Mouse (Mus musculus) kidney, adult 2 months (tissue): ENCODE measurements around the gene Srek1ip1. TPM values are rescaled to one million over a fixed set of nuclear protein-coding genes. Genes with fewer than 3 reads are reported as not detected.
A peak's percentile ranks its signal among the peaks of the same experiment; 100 is the strongest.

Source experiments
- DNase-seq: peaks from one replicate; pipeline ENCODE4 v3.0.0; 2021
- H3K27ac ChIP-seq: fragments of 200-500 bp; 2 replicates; pipeline ENCODE4 v1.5.1; 2012; ENCODE audit warnings: low read depth, low read length, control low read depth, inconsistent platforms; ENCODE audit not compliant: insufficient read depth
- H3K27me3 ChIP-seq: fragments of 200-500 bp; replicated peaks from 2 replicates; pipeline ENCODE4 v1.6.1; 2012; ENCODE audit warnings: mild to moderate bottlenecking, moderate library complexity, low read length, inconsistent platforms; ENCODE audit not compliant: control insufficient read depth, insufficient read depth
- H3K36me3 ChIP-seq: fragments of 200-500 bp; 2 replicates; pipeline ENCODE4 v1.6.1; 2012; ENCODE audit warnings: mild to moderate bottlenecking, moderate library complexity, low read length, inconsistent platforms; ENCODE audit not compliant: control insufficient read depth, insufficient read depth
- H3K4me1 ChIP-seq: fragments of 200-500 bp; 2 replicates; pipeline ENCODE4 v1.6.1; 2011; ENCODE audit warnings: low read length; ENCODE audit not compliant: control insufficient read depth, insufficient read depth
- H3K4me3 ChIP-seq: fragments of 200-500 bp; 2 replicates; pipeline ENCODE4 v1.5.1; 2011; ENCODE audit warnings: mild to moderate bottlenecking, low read depth, low read length, control low read depth; ENCODE audit not compliant: insufficient read depth
- CTCF ChIP-seq: fragments of 200-500 bp; conservative IDR thresholded peaks from 2 replicates; pipeline ENCODE4 v1.5.1; 2011; ENCODE audit warnings: low read depth, mild to moderate bottlenecking, control low read depth, low read length, moderate library complexity, mixed read lengths; ENCODE audit not compliant: insufficient read depth, insufficient read length
- POLR2A ChIP-seq: fragments of 200-500 bp; IDR thresholded peaks from one replicate; pipeline ENCODE4 v1.6.1; 2011; ENCODE audit warnings: low read depth, low read length, control low read depth
- whole genome bisulfite sequencing: fragments of 180-500 bp; shearing (Covaris S2); methylation state at CpG from one replicate; pipeline ENCODE4 v1.1.7; 2018; 5-methylcytosine and 5-hydroxymethylcytosine counted together
- polyA plus RNA-seq: library from polyadenylated mRNA; depleted of rRNA; stranded (reverse); fragments of >200 nt; gene quantifications from 2 replicates; pipeline ENCODE4 v1.2.3, GENCODE M21; 2012

Gene Srek1ip1
- polyA plus RNA-seq, 1 experiment = 14.0 TPM

DNA sequence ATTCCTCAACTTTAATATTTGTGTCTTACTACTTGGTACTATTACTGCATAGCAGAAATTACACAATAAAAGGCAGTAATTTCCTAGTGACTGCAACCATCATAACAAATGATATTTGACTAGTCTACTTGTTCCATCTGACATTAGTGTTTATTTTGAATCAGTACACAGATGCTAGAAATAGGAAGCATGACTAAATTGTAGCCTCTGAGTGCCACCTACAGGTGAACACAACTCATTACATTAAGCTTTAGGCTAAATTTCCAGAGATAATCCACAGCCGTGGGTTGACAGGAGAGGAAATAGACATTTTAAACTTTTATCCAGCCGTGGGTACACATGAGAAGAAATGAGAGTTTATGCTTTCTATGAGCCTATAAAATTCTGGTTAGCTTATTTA, 2.6 kb upstream of the Srek1ip1 start:
- H3K4me3 ChIP-seq = no peak overlapping the region
- TF ChIP-seq CTCF (no peak), POLR2A (no peak)
- H3K27me3 ChIP-seq = no peaks in the 10 kb centered on the region
- H3K36me3 ChIP-seq = no peaks in the 10 kb centered on the region; the same call in 1 of the 2 replicates
- no peak overlapping the region for H3K27ac ChIP-seq
- WGBS = 6% methylated on average over 2 of the region's 2 CpGs
- H3K4me1 ChIP-seq = no peaks in the 10 kb centered on the region
- peak; percentile 59 for DNase-seq

DNA sequence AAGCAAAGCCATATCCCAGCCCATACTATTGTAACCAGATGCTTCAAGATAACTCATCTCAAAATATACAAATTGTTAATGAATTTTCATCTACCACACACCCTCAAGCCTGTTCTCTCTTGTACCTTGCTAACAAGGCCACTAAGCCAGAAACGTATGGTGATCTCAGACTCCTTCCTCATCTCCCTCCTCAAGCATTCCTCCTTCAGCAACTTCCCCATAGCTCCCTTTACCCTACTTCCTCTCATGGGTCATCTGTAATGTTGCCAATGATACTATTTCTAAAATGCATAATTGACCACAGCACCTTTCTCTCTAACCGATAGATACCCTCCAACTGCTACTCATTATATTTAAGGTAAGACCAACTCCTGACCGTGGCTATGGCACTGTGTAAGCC, 2.1 kb downstream of the Srek1ip1 start:
- H3K4me3 ChIP-seq = no peak overlapping the region
- no peaks in the 10 kb centered on the region for H3K27me3 ChIP-seq
- 86% methylated on average over 3 of the region's 3 CpGs for WGBS
- H3K36me3 ChIP-seq = peaks cover 1% of the 10 kb centered on the region
- no peak for DNase-seq
- H3K27ac ChIP-seq = no peak overlapping the region
- TF ChIP-seq CTCF (no peak), POLR2A (no peak)
- H3K4me1 ChIP-seq = 0 out of 2 replicates have a peak, but pooled peaks cover 4% of the 10 kb centered on the region

DNA sequence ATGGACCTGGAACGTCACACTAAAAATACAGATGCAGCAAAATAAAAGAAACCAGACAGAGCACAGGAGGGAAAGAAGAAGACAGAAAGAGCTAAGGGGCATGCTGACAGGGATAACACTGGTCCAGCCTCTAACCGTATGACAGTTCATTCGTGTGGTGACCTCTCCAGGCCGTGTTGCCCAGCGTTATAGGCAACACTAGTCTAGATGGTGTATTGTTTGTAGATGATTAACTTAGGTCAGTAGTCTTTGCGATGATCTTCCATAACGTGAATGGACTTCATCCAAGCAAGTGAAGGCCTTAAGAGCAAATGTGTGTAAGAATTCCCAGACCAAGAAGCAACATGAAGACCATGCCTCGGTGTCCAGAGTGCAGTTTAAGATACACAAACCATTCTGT, 6.8 kb downstream of the Srek1ip1 start:
- H3K27ac ChIP-seq = no peak overlapping the region
- WGBS = 52% methylated on average over 8 of the region's 8 CpGs
- 0 out of 2 replicates have a peak, but pooled peaks cover 4% of the 10 kb centered on the region for H3K4me1 ChIP-seq
- no peaks in the 10 kb centered on the region for H3K27me3 ChIP-seq
- H3K36me3 ChIP-seq = peaks cover 1% of the 10 kb centered on the region
- TF ChIP-seq CTCF = no peak
- TF ChIP-seq POLR2A = no peak
- no peak for DNase-seq
- H3K4me3 ChIP-seq = no peak overlapping the region

DNA sequence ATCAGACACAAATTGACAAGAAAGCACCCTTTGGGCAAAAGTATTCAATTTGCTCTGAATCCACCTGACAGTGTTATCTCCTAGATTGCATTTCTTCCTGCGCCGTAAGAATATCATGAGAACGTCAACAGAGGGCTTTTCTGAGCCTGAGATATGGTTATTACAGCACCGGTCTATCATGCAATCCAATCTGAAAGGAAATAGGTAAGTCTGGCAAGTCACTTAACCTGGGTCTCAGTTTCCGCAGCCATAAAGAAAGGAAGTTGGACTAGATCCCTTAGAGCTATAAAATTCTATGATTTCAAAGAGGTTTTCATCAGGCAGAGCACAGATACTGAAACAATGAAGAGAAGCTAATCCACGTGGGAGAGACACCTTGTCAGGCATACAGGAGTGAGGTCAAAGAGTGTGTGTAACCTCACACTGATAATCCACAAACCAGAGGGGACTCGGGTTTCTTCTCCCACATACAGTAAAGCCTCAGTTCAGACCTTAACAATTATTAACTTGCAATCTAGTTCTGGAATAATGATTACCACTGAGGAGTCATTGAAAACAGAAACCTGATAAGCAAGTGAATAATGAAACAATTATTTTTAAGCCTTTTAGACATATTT, 7.4 kb downstream of the Srek1ip1 start:
- TF ChIP-seq POLR2A (no peak), CTCF (no peak)

DNA sequence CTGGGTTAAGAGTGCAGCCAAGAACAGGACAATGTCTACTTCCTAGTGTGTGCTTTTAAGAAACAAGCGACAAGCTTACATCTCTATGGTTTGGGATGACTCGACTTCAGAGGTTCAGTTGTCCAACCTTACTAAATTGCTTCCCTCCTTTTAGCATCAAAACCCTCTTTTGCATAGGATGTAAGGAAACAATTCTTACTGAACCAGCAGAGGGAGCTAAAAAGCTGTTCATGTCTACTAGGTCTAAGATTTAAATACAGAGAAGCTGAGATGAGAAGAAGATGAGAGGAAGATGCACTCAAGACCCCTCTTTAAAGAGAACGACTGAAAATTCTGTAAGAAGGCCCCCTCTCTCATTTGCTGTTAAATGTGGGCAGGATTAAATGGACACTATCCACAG, 13.4 kb downstream of the Srek1ip1 start:
- TF ChIP-seq POLR2A = no peak
- 0 out of 2 replicates have a peak, but pooled peaks have one; percentile 2 for TF ChIP-seq CTCF
- peaks cover 2% of the 10 kb centered on the region; the same call in 1 of the 2 replicates for H3K36me3 ChIP-seq
- H3K27me3 ChIP-seq = no peaks in the 10 kb centered on the region; the same call in 1 of the 2 replicates
- peak; percentile 44 for DNase-seq
- 40% methylated on average over 3 of the region's 3 CpGs for WGBS
- H3K27ac ChIP-seq = no peak overlapping the region
- no peaks in the 10 kb centered on the region for H3K4me1 ChIP-seq
- H3K4me3 ChIP-seq = no peak overlapping the region

More for the DNA sequence above, 7.4 kb downstream of the Srek1ip1 start:
- Histone ChIP-seq H3K27ac (no peak overlapping the region), H3K27me3 (no peaks in the 10 kb centered on the region), H3K4me3 (no peak overlapping the region), H3K36me3 (peaks cover 1% of the 10 kb centered on the region), H3K4me1 (0 out of 2 replicates have a peak, but pooled peaks cover 4% of the 10 kb centered on the region)
- no peak for DNase-seq
- WGBS = 52% methylated on average over 7 of the region's 7 CpGs

DNA sequence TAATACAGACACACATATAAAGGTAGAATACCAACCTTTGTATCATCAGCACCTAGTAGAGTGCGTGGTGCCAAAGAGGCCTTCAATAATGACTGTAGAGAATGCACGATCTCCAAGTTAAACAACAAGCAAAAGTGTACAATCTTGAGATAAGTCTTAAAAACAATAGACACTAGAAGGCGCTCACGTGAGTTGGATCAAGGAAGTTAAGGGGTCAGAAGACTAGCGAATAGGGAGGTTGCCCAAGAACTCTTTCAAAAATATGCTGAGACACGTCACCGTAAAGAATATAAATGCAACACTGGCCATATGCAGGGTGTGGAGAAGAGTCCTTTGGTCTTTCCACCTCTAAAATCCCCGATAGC, 24.0 kb downstream of the Srek1ip1 start:
- no peak overlapping the region for H3K27ac ChIP-seq
- H3K4me3 ChIP-seq = peak overlapping the region; percentile 91
- H3K36me3 ChIP-seq = no peaks in the 10 kb centered on the region
- WGBS = 5% methylated on average over 8 of the region's 8 CpGs
- peaks cover 6% of the 10 kb centered on the region; the same call in 1 of the 2 replicates for H3K4me1 ChIP-seq
- DNase-seq = peak; percentile 52
- no peak for TF ChIP-seq POLR2A
- no peak for TF ChIP-seq CTCF
- H3K27me3 ChIP-seq = no peaks in the 10 kb centered on the region

DNA sequence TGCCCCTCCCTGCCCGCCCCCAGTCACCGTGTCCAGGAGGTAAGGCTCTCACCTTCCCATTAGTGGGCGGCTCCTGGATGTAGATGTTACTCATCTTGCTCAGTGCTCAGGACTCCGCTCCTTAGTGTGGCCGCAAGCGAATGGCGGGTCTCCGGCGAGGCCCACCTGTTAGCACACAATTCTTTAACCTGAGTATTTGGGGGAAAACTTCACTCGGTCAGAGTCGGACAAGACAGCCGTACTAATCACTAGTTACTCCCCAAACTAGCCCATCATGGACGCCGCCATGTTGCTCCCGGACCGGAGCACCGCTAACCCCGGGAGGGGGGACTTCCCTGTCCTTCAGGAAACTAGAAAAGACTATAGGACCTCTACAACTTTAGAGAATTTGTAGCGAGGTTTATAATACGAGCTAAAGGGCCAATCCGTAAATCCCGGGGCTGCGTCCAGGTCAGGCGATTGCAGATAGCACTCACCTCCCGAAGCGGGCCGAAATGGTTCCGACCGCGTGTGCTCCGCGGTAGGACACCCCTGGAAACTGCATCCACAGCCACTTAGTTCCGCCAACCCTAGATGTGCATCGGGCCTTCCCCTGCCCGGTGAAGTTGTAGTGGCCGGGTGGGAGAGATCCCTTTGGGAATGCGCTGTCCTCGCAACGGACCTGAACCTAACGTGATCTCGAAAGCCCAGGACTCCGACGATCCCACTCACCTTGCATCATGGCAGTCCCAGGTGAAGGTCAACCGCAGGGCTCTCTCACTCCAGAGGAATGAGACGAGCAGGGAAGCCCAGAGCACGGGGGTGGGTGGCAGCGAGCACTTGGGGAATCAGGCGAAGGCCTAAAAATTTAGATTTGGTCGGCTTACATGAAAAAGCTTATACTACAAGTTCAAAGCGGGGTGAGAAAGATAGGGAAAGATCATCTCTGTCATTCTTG, 24.6 kb downstream of the Srek1ip1 start, which contains the start of gene Cwc27:
TSS of gene Cwc27 (minus strand) at position 508 of the 937 bp plus-strand sequence.
- Histone ChIP-seq H3K27me3 (no peaks in the 10 kb centered on the region), H3K27ac (peak within 1 kb of the TSS; percentile 98), H3K4me3 (peak within 1 kb of the TSS; percentile 91), H3K36me3 (no peaks in the 10 kb centered on the region), H3K4me1 (peaks cover 6% of the 10 kb centered on the region; the same call in 1 of the 2 replicates)
- peak; percentile 89 for DNase-seq
- WGBS = under 1% methylated on average over 50 of the region's 50 CpGs
- TF ChIP-seq CTCF (no peak), POLR2A (no peak)
